19 mouse cellular contexts compared by ENCODE assay signal in genomic region chr5:111666007-111666406, GRCm38 (mm10).
DNase-seq lines count a peak whose midpoint lies in the region; ATAC-seq and TF ChIP-seq lines count a peak whose summit lies in the region.
"Had no signal": no experiment of that assay in that cellular context is flagged by ENCODE, and none has a peak within 500 bp of the region (broad histone marks: within the 10 kb centered on the region; RNA-seq: fewer than 3 reads in every experiment).

No protein-coding gene starts in this region.

- TF ChIP-seq CTCF in cortical plate, adult 2 months (IDR thresholded peaks at IDR 0.05; ENCODE audit: extremely low read depth, insufficient read depth, low read length), result 0 out of 2 replicates have a peak, but pooled peaks have one; percentile 2

- no peak for TF ChIP-seq POLR2A in cortical plate, adult 2 months (IDR thresholded peaks at IDR 0.05; ENCODE audit: extremely low read depth, insufficient read depth, low read length)

- H3K9me3 ChIP-seq in midbrain, embryonic 16.5 days (replicated peaks; ENCODE audit: control insufficient read depth, low read length, poor library complexity, severe bottlenecking), result no peaks in the 10 kb centered on the region; the same call in 1 of the 2 replicates
- peaks cover 7% of the 10 kb centered on the region; the same call in 1 of the 2 replicates for H3K9me3 ChIP-seq in midbrain, embryonic 14.5 days (ENCODE audit: control insufficient read depth, low read length)

- no peak overlapping the region for H3K4me3 ChIP-seq in midbrain, embryonic 16.5 days (ENCODE audit: low read depth, low read length)
- no peak overlapping the region for H3K4me3 ChIP-seq in midbrain, embryonic 14.5 days (replicated peaks; ENCODE audit: low read depth, low read length)
- H3K4me3 ChIP-seq in cortical plate, adult 2 months (ENCODE audit: insufficient read depth, low read length), result no peak overlapping the region
- H3K4me3 ChIP-seq: embryonic facial prominence, embryonic 13.5 days; forebrain, embryonic 12.5 days; gastrocnemius, adult 2 months; heart, embryonic 12.5 days; hindbrain, embryonic 10.5 days had no signal

- ATAC-seq in midbrain, embryonic 16.5 days, result no peak
- no peak for ATAC-seq in midbrain, embryonic 14.5 days (ENCODE audit: low FRiP score, low TSS enrichment)
- ATAC-seq: forebrain, embryonic 16.5 days; Patski had no signal

- H3K9ac ChIP-seq in midbrain, embryonic 16.5 days (ENCODE audit: low read depth, low read length), result no peak overlapping the region
- H3K9ac ChIP-seq in midbrain, embryonic 14.5 days (replicated peaks; ENCODE audit: low read length), result no peak overlapping the region
- H3K9ac ChIP-seq: embryonic facial prominence, embryonic 13.5 days; forebrain, embryonic 12.5 days; heart, embryonic 12.5 days; hindbrain, embryonic 14.5 days had no signal

- peak overlapping the region; percentile 19; the same call in 1 of the 2 replicates for H3K27ac ChIP-seq in midbrain, embryonic 16.5 days (ENCODE audit: low read length)
- H3K27ac ChIP-seq in midbrain, embryonic 14.5 days (replicated peaks; ENCODE audit: low read depth, low read length), result no peak overlapping the region
- H3K27ac ChIP-seq in cortical plate, adult 2 months (ENCODE audit: insufficient read depth, low read length), result no peak overlapping the region
- H3K27ac ChIP-seq: embryonic facial prominence, embryonic 13.5 days; forebrain, embryonic 12.5 days; gastrocnemius, adult 2 months; hindbrain, embryonic 14.5 days had no signal

- no peak overlapping the region for H3K4me2 ChIP-seq in midbrain, embryonic 16.5 days (ENCODE audit: low read length)
- H3K4me2 ChIP-seq in midbrain, embryonic 14.5 days (ENCODE audit: low read length), result no peak overlapping the region
- H3K4me2 ChIP-seq: embryonic facial prominence, embryonic 13.5 days; forebrain, embryonic 12.5 days; heart, embryonic 12.5 days; hindbrain, embryonic 14.5 days had no signal

- WGBS in midbrain, embryonic 16.5 days, result 71% methylated on average over 8 of the region's 8 CpGs
- 81% methylated on average over 8 of the region's 8 CpGs for WGBS in midbrain, embryonic 14.5 days

- peak; percentile 32 for DNase-seq in layer of hippocampus, adult 9-11 months
- no peak for DNase-seq in layer of hippocampus, postnatal 10 days (ENCODE audit: low spot score in 2 of 2)
- no peak for DNase-seq in midbrain, embryonic 14.5 days
- no peak for DNase-seq in spleen, adult 12 weeks (ENCODE audit: low spot score)
- DNase-seq: cerebellum, adult 11 months; cerebellum, adult 8-10 months; cerebellum, postnatal 14 days; gastrocnemius, adult 2 months; gastrocnemius, postnatal 25 days had no signal

- H3K27me3 ChIP-seq in midbrain, embryonic 16.5 days (ENCODE audit: control insufficient read depth, insufficient read depth, low read depth, low read length), result no peaks in the 10 kb centered on the region
- H3K27me3 ChIP-seq in midbrain, embryonic 14.5 days (ENCODE audit: control insufficient read depth, insufficient read depth, low read length), result no peaks in the 10 kb centered on the region
- H3K27me3 ChIP-seq: CH12.LX; embryonic facial prominence, embryonic 13.5 days had no signal

- H3K36me3 ChIP-seq in midbrain, embryonic 16.5 days (ENCODE audit: control insufficient read depth, insufficient read depth, low read length), result no peaks in the 10 kb centered on the region
- no peaks in the 10 kb centered on the region for H3K36me3 ChIP-seq in midbrain, embryonic 14.5 days (ENCODE audit: control insufficient read depth, insufficient read depth, low read length)
- H3K36me3 ChIP-seq: embryonic facial prominence, embryonic 13.5 days; forebrain, embryonic 12.5 days; heart, embryonic 12.5 days; hindbrain, embryonic 10.5 days had no signal

- H3K4me1 ChIP-seq in midbrain, embryonic 16.5 days (ENCODE audit: control insufficient read depth, insufficient read depth, low read length), result peaks cover 16% of the 10 kb centered on the region
- peaks cover 18% of the 10 kb centered on the region for H3K4me1 ChIP-seq in midbrain, embryonic 14.5 days (ENCODE audit: control insufficient read depth, insufficient read depth, low read length)
- no peaks in the 10 kb centered on the region for H3K4me1 ChIP-seq in cortical plate, adult 2 months (ENCODE audit: control insufficient read depth, insufficient read depth, low read length)
